Mouse (Mus musculus) heart, adult 8-10 months (tissue): Measurements from ENCODE around the gene Ifngr1. TPM values are rescaled to one million over a fixed set of nuclear protein-coding genes. Genes with fewer than 3 reads are reported as not detected.

Source experiments
- DNase-seq: peaks from one replicate; pipeline ENCODE4 v3.0.0; 2022; ENCODE audit warnings: low spot score
- total RNA-seq, 4 experiments: library from RNA; stranded (reverse); gene quantifications; 2 replicates each; pipeline ENCODE4 v1.2.4; 2022

The Ifngr1 gene
- total RNA-seq, 4 experiments from 2014 or later: 38.6 to 45.7 (median 39.3) TPM

- DNase-seq: no peak
These were observed 47.9 kb downstream of the Ifngr1 start for GRCm38 (mm10) chr10:19639630-19640029.

GRCm38 (mm10) chr10:19645119-19645518, 53.4 kb downstream of the Ifngr1 start:
- DNase-seq: no peak

- no peak for DNase-seq
These were observed 65.7 kb downstream of the Ifngr1 start for GRCm38 (mm10) chr10:19657426-19657825.

Other genes with a start within 250 kb of the Ifngr1 start
- gene Olig3, start 235.4 kb upstream of the Ifngr1 start, total RNA-seq: not detected
- not detected for gene Il22ra2, start 30.0 kb downstream of the Ifngr1 start, total RNA-seq
- not detected for gene Il20ra, start 120.6 kb downstream of the Ifngr1 start, total RNA-seq